Mouse (Mus musculus) neural tube, embryonic 14.5 days (tissue): ENCODE data around the gene Dnajc28. TPM values are rescaled to one million over a fixed set of nuclear protein-coding genes. Genes with fewer than 3 reads are reported as not detected.

Source experiments
- ATAC-seq: fragments of 200-750 bp; cut with Nextera tagmentation; 2 replicates; pipeline ENCODE4 v1.8.0; 2017; ENCODE audit warnings: low read depth, mild to moderate bottlenecking, moderate TSS enrichment, moderate library complexity
- H3K27ac ChIP-seq: fragments of 300-500 bp; sonication (generic); 2 replicates; pipeline ENCODE4 v1.5.1; 2014; ENCODE audit warnings: low read depth, mild to moderate bottlenecking, control low read depth, low read length, moderate library complexity, mixed read lengths
- H3K27me3 ChIP-seq: fragments of 300-500 bp; sonication (generic); 2 replicates; pipeline ENCODE4 v1.6.1; 2014; ENCODE audit warnings: low read length; ENCODE audit not compliant: control insufficient read depth, insufficient read depth
- H3K36me3 ChIP-seq: fragments of 300-500 bp; sonication (generic); 2 replicates; pipeline ENCODE4 v1.6.1; 2014; ENCODE audit warnings: low read length, mixed read lengths; ENCODE audit not compliant: control insufficient read depth, insufficient read depth
- H3K4me1 ChIP-seq: fragments of 300-500 bp; sonication (generic); 2 replicates; pipeline ENCODE4 v1.6.1; 2014; ENCODE audit warnings: low read length; ENCODE audit not compliant: control insufficient read depth, insufficient read depth
- H3K4me2 ChIP-seq: fragments of 300-500 bp; sonication (generic); 2 replicates; pipeline ENCODE4 v1.6.1; 2014; ENCODE audit warnings: mild to moderate bottlenecking, low read depth, low read length, control low read depth
- H3K4me3 ChIP-seq: fragments of 300-500 bp; sonication (generic); 2 replicates; pipeline ENCODE4 v1.5.1; 2014; ENCODE audit warnings: low read depth, low read length, control low read depth, mixed read lengths
- H3K9ac ChIP-seq: fragments of 300-500 bp; sonication (generic); replicated peaks from 2 replicates; pipeline ENCODE4 v1.6.1; 2014; ENCODE audit warnings: low read depth, mild to moderate bottlenecking, control low read depth, low read length, mixed read lengths
- H3K9me3 ChIP-seq: fragments of 300-500 bp; sonication (generic); 2 replicates; pipeline ENCODE4 v1.6.1; 2016; ENCODE audit warnings: low read length; ENCODE audit not compliant: control insufficient read depth
- WGBS: fragments of 180-500 bp; shearing (Covaris S2); extraction: QIAGEN DNeasy Blood & Tissue Kit; methylation state at CpG from one replicate; pipeline ENCODE4 v1.1.7; 2014; 5-methylcytosine and 5-hydroxymethylcytosine counted together
- polyA plus RNA-seq: library from polyadenylated mRNA; unstranded; fragments of >200 nt; fragmentation: Nextera tagmentation; extraction: Ambion mirVana; gene quantifications from 2 replicates; pipeline ENCODE4 v1.2.1, GENCODE M21; 2014

Dnajc28 gene
- polyA plus RNA-seq, 1 experiment from 2014 or later = 5.2 TPM

DNA sequence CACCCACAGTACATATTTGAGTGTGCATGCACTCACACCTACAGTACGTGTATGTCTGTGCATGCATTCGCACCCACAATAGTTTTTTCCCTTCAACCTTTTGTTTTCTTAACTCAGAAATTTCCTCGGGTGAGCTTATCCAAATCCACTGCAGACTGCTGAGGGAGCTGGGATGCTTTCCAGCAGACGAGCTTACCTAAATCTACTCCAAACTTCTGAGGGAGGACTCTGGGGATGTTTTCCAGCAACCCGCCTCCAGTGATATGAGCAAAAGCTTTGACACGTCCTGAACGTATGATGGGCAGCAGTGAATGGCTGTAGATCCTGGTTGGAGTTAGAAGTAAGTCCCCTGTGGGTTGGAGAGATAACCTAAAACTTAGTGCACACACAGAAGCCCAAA is 9.0 kb upstream of the Dnajc28 start:
- Histone ChIP-seq H3K4me3 (no peak overlapping the region), H3K4me1 (no peaks in the 10 kb centered on the region), H3K4me2 (no peak overlapping the region), H3K36me3 (peaks cover 24% of the 10 kb centered on the region), H3K9ac (no peak overlapping the region), H3K27ac (no peak overlapping the region), H3K9me3 (no peaks in the 10 kb centered on the region), H3K27me3 (no peaks in the 10 kb centered on the region)
- 92% methylated on average over 7 of the region's 7 CpGs for WGBS
- ATAC-seq = no peak

DNA sequence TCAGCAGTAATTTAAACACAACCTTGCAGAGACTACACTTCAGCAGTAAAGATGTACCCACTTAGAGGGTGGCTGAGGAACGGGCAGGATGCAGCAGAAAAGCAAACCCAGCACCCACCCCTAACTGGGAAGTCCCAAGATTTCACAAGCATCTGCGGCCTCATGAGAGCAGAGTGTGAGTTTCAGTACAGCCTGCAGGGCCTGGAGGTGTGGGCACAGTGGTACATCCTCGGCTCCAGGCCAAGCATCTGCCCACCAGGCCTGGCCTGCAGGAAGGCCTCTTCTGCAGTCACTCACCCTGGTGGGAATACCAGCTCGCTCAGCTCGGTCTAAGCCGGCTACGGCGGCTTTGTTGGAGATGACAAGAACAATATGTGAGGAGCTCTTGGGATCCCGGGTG is 4.2 kb upstream of the Dnajc28 start:
- ATAC-seq = no peak
- H3K4me2 ChIP-seq = no peak overlapping the region
- H3K9ac ChIP-seq = no peak overlapping the region
- no peaks in the 10 kb centered on the region for H3K9me3 ChIP-seq
- H3K27me3 ChIP-seq = no peaks in the 10 kb centered on the region
- H3K36me3 ChIP-seq = peaks cover 25% of the 10 kb centered on the region
- H3K4me3 ChIP-seq = no peak overlapping the region
- 93% methylated on average over 9 of the region's 9 CpGs for WGBS
- peaks cover 4% of the 10 kb centered on the region; the same call in 1 of the 2 replicates for H3K4me1 ChIP-seq
- H3K27ac ChIP-seq = no peak overlapping the region

DNA sequence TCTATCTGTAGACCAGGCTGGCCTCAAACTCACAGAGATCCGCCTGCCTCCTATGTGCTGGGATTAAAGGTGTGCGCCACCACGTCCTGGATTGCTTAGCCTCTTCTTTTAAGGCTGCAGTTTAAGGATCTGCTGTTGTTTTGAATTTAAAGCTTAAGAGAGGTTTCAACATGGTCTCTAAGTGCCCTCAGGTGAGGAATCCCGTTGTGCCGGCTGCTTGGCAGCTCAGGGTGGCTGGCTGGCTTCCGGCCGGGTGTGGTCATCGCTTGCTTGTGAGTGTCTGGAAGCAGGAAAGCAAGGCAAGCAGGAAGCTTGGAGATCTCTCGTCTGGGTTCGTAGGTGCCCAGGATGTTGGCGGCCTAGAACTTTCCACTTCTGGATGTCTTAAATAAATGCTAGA is 2.2 kb upstream of the Dnajc28 start:
- WGBS = 94% methylated on average over 11 of the region's 11 CpGs

DNA sequence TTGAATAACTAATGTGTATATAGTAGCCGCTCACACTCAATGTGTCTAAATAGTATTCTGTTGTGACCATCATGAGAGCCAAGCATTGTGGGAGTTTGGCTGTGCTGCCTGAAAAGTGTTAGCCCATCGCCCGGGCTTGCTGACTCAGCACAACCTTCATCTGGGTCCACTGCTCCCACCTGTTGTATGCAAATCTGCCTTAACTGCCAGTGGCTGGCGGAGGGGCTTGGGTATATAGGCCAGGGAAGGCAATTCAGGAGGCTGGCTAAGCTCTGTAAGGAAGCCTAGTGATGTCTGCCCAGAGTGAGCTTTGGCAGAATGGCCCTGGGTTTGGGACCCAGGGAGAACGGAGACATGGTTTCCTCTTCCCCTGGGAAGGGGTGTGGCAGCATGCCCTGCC is 1.4 kb upstream of the Dnajc28 start:
- no peak overlapping the region for H3K4me2 ChIP-seq
- no peaks in the 10 kb centered on the region for H3K27me3 ChIP-seq
- no peak overlapping the region for H3K9ac ChIP-seq
- peaks cover 6% of the 10 kb centered on the region; the same call in 1 of the 2 replicates for H3K4me1 ChIP-seq
- 91% methylated on average over 5 of the region's 5 CpGs for WGBS
- H3K27ac ChIP-seq = no peak overlapping the region
- no peak for ATAC-seq
- H3K4me3 ChIP-seq = no peak overlapping the region
- no peaks in the 10 kb centered on the region for H3K9me3 ChIP-seq
- peaks cover 22% of the 10 kb centered on the region; the same call in 1 of the 2 replicates for H3K36me3 ChIP-seq

More for the DNA sequence above, 2.2 kb upstream of the Dnajc28 start:
- Histone ChIP-seq H3K9ac (no peak overlapping the region), H3K36me3 (peaks cover 22% of the 10 kb centered on the region; the same call in 1 of the 2 replicates), H3K4me2 (no peak overlapping the region), H3K4me1 (peaks cover 6% of the 10 kb centered on the region; the same call in 1 of the 2 replicates), H3K4me3 (no peak overlapping the region), H3K9me3 (no peaks in the 10 kb centered on the region), H3K27ac (no peak overlapping the region), H3K27me3 (no peaks in the 10 kb centered on the region)
- no peak for ATAC-seq

DNA sequence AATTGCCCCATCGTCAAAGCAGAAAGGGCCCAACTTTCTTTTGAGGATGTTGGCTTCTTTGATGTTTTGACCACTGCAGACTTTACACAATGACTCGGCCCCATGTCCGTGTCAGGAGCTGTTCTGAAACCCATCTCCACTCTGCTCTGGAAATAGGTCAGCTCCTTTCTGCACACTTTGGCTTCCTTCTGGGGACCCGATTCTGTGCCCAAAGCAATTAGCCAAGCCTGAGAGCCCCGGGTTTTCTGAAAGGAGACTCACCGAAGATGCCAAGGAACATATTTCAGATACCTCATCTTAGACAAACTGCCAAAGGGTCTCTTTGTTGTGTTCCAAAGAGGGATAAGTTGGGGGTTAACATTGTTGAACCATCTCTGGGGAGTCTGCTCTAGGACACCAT is 4.3 kb downstream of the Dnajc28 start:
- Histone ChIP-seq H3K4me2 (no peak overlapping the region), H3K36me3 (no peaks in the 10 kb centered on the region), H3K4me3 (no peak overlapping the region), H3K27ac (no peak overlapping the region), H3K4me1 (peaks cover 6% of the 10 kb centered on the region; the same call in 1 of the 2 replicates), H3K9me3 (no peaks in the 10 kb centered on the region), H3K27me3 (no peaks in the 10 kb centered on the region), H3K9ac (no peak overlapping the region)
- 76% methylated on average over 6 of the region's 6 CpGs for WGBS
- no peak for ATAC-seq

DNA sequence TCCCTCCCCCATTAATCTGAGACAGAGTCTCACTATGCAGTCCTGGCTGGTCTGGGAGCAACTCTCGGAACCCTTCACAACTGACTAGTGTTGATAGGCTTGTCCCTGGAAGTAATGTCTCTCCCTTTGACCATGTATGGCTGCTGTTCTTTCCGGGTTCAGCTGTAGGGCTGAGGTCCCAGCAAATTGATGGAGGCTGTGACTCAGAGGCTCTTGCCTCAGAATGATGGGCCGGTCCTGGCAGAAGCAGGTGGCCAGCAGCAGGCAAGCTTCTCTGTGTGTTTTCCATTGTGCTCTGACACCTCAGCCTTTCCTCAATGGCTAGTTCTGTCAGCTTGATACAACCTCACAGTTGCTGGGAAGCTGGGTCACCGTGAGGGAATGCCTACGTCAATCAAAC is 6.3 kb downstream of the Dnajc28 start:
- Histone ChIP-seq H3K27me3 (no peaks in the 10 kb centered on the region), H3K9ac (no peak overlapping the region), H3K4me1 (no peaks in the 10 kb centered on the region), H3K36me3 (no peaks in the 10 kb centered on the region), H3K27ac (no peak overlapping the region), H3K9me3 (no peaks in the 10 kb centered on the region), H3K4me3 (no peak overlapping the region), H3K4me2 (no peak overlapping the region)
- WGBS = 65% methylated on average over 5 of the region's 5 CpGs
- no peak for ATAC-seq

DNA sequence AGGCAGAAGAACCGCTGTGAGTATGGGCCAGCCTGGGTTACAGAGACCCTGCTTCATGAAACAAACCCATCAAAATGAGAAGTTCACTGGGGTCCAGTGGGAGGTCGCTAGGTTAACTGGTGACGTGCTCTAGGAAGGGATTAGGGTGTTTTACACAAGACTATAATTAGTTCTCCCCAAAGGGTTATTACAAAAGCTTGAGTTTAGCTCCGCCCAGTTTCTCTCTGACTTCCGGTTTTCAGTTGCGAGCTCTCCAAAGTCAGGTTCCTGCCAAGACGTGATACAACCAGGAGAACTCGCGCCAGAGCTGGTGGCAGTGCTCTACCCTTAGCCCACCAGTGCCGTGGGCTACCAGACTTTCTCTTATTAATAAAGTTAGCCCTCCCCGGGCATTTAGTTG is 7.6 kb downstream of the Dnajc28 start:
- Histone ChIP-seq H3K27me3 (no peaks in the 10 kb centered on the region), H3K4me3 (no peak overlapping the region), H3K4me1 (no peaks in the 10 kb centered on the region), H3K4me2 (no peak overlapping the region), H3K36me3 (no peaks in the 10 kb centered on the region), H3K9ac (no peak overlapping the region), H3K27ac (no peak overlapping the region), H3K9me3 (no peaks in the 10 kb centered on the region)
- ATAC-seq = no peak
- 80% methylated on average over 11 of the region's 11 CpGs for WGBS

DNA sequence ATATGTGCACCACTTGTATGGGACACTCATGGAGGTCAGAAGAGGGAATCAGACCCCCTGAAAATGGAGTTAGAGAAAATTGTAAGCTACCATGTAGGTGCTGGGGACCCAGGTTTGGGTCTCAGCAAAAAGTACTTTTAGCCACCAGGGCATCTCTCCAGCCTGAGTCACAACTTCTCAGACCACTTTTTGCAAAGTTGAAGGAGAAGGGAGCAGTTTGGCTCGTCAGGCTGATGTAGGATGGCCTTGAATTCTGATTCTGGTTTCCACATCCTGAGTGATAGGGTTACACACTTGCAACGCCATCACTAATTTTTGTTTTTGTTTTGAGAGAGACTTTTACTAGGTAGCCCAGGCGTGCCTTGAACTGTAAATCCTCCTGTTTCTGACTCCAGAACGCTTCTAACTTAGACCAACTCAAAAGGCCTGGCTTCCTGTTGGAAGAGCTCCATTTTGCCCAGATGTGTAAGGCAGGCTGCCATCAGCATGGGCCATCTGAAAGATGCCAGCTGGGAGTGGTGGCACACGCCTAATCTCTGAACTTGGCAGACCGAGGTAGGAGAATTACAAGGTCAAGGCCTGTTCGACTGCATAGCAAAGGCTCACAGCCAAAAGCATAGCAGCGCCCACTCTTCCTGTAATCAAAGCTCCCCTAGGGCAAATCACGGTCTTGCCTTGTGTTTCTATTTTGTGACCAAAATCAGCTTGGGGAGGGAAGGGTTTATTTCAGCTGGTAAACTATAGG is 9.2 kb downstream of the Dnajc28 start:
- no peaks in the 10 kb centered on the region for H3K9me3 ChIP-seq
- WGBS = 78% methylated on average over 9 of the region's 9 CpGs
- H3K9ac ChIP-seq = no peak overlapping the region
- no peak overlapping the region for H3K4me2 ChIP-seq
- no peak overlapping the region for H3K4me3 ChIP-seq
- no peaks in the 10 kb centered on the region for H3K27me3 ChIP-seq
- no peaks in the 10 kb centered on the region for H3K36me3 ChIP-seq
- no peak overlapping the region for H3K27ac ChIP-seq
- no peak for ATAC-seq
- no peaks in the 10 kb centered on the region for H3K4me1 ChIP-seq

DNA sequence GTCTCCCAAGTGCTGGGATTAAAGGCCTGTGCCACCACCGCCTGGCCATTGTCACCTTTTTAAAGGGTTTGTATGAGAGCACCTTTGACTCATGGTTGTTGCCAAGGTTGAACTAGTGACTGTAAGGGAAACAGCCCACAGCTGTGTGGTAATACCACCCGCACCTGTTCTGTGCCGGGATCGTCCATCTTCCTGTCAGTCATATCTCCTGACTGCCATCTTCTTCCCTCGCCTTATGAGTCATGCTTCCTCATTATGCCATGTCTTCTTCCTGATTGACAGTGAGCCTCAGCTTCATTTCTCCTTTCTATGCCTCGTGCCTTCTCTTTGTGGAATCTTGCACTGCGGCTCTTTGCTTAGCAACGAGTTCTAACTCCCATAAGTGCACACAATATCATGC is 11.9 kb downstream of the Dnajc28 start:
- ATAC-seq = no peak
- 92% methylated on average over 8 of the region's 8 CpGs for WGBS
- H3K36me3 ChIP-seq = no peaks in the 10 kb centered on the region

More for the DNA sequence above, 11.9 kb downstream of the Dnajc28 start:
- Histone ChIP-seq H3K4me3 (no peak overlapping the region), H3K4me1 (no peaks in the 10 kb centered on the region), H3K9me3 (no peaks in the 10 kb centered on the region), H3K27ac (no peak overlapping the region), H3K4me2 (no peak overlapping the region), H3K27me3 (no peaks in the 10 kb centered on the region), H3K9ac (no peak overlapping the region)
